Mouse (Mus musculus) neural tube, embryonic 13.5 days (tissue): ENCODE results near the gene 1810030O07Rik. TPM values are rescaled to one million over a fixed set of nuclear protein-coding genes. Genes with fewer than 3 reads are reported as not detected.
A peak's percentile ranks its signal among the peaks of the same experiment; 100 is the strongest.
"Not testable (repeated sequence)": the region's sequence is repeated elsewhere in the genome, so short reads cannot be mapped to it uniquely, and the experiment has no call there.

Experiments used
- ATAC-seq: fragments of 200-750 bp; cut with Nextera tagmentation; 2 replicates; pipeline ENCODE4 v1.8.0; 2017; ENCODE audit warnings: low read depth, mild to moderate bottlenecking, moderate TSS enrichment, moderate library complexity
- H3K27ac ChIP-seq: fragments of 300-500 bp; sonication (generic); replicated peaks from 2 replicates; pipeline ENCODE4 v1.5.1; 2015; ENCODE audit warnings: moderate library complexity, mild to moderate bottlenecking, inconsistent platforms
- H3K27me3 ChIP-seq: fragments of 300-500 bp; sonication (generic); 2 replicates; pipeline ENCODE4 v1.6.1; 2015; ENCODE audit warnings: mild to moderate bottlenecking, inconsistent platforms
- H3K36me3 ChIP-seq: fragments of 300-500 bp; sonication (generic); 2 replicates; pipeline ENCODE4 v1.6.1; 2015; ENCODE audit warnings: mild to moderate bottlenecking, inconsistent platforms
- H3K4me1 ChIP-seq: fragments of 300-500 bp; sonication (generic); replicated peaks from 2 replicates; pipeline ENCODE4 v1.6.1; 2015; ENCODE audit warnings: inconsistent platforms
- H3K4me2 ChIP-seq: fragments of 300-500 bp; sonication (generic); 2 replicates; pipeline ENCODE4 v1.6.1; 2015; ENCODE audit warnings: inconsistent platforms, mild to moderate bottlenecking, moderate library complexity
- H3K4me3 ChIP-seq: fragments of 300-500 bp; sonication (generic); 2 replicates; pipeline ENCODE4 v1.5.1; 2015; ENCODE audit warnings: mild to moderate bottlenecking, inconsistent platforms
- H3K9ac ChIP-seq: fragments of 300-500 bp; sonication (generic); 2 replicates; pipeline ENCODE4 v1.6.1; 2015; ENCODE audit warnings: moderate library complexity, mild to moderate bottlenecking, inconsistent platforms
- H3K9me3 ChIP-seq: fragments of 300-500 bp; sonication (generic); 2 replicates; pipeline ENCODE4 v1.6.1; 2016; ENCODE audit warnings: inconsistent platforms
- WGBS: fragments of 180-500 bp; shearing (Covaris S2); methylation state at CpG from one replicate; pipeline ENCODE4 v1.1.7; 2015; 5-methylcytosine and 5-hydroxymethylcytosine counted together
- polyA plus RNA-seq: library from polyadenylated mRNA; unstranded; fragments of >200 nt; fragmentation: Nextera tagmentation; extraction: Ambion mirVana; gene quantifications from 2 replicates; pipeline ENCODE4 v1.2.1, GENCODE M21; 2015

The 1810030O07Rik gene
- polyA plus RNA-seq: 27.5 and 28.4 TPM in 2 replicates

DNA sequence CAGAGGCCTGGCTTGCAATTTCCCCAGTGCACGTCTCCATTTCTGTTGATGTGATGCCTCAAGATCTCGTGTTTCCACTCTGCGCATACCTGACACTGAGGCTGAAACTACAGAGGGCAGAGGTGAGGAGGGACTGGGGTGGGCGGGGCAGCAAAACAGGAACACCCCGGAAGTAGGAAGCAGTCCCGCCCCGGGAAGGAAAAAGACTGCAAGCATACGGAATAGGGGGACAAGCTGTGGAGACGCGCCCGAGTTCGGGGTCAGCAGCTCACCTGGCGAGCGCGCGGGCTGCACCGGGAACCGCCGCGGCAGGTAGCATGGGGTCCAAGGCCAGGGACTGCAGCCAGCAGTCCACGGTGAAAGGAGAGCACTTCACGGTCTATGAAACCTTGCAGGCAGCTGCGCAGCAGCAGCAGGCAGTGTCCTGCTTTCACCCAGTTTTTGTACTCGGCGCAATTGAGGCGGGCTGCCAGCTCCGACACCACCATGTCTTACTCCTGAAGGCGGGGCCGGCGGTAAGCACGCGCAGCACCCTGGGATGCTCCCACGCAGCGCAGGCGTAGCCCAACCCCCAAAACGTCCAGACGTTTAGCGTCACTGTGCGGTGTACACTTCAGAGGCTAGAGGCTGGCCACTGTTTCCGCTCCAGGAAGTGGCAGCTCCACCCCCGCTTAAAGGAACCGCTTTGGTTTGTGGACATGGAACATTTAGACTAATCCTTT lies at the start of gene 1810030O07Rik:
1810030O07Rik (minus strand) TSS at position 615 of the 722 bp plus-strand sequence.
- peak; percentile 100 for ATAC-seq

DNA sequence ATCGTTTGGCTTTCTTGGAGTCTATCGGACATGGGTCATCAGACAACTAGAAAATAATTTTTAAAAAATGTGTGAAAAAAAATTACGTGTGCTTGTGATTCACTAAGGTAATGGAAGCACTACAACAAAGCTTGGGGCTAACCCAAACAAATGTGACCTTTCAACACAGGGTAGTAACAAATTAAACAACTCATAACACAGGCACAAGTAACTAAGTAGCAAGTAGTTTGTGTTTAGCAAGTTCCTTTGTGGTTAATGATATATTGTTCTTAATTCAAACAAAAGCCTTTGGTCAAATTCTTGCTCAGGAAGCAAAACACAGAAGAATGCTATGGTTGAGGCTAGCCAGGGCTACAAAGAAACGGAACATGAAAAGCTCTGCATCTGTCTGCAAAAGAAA lies 42.6 kb upstream of the 1810030O07Rik start:
- 88% methylated on average over 4 of the region's 4 CpGs for WGBS
- H3K36me3 ChIP-seq: peaks cover 30% of the 10 kb centered on the region; the same call in 1 of the 2 replicates
- H3K4me3 ChIP-seq: no peak overlapping the region
- no peaks in the 10 kb centered on the region for H3K9me3 ChIP-seq
- ATAC-seq: no peak
- H3K9ac ChIP-seq: no peak overlapping the region
- H3K27ac ChIP-seq: no peak overlapping the region
- H3K27me3 ChIP-seq: no peaks in the 10 kb centered on the region
- no peak overlapping the region for H3K4me2 ChIP-seq
- no peaks in the 10 kb centered on the region for H3K4me1 ChIP-seq

More for the DNA sequence above, at the start of gene 1810030O07Rik:
- Histone ChIP-seq H3K4me1 (peaks cover 15% of the 10 kb centered on the region), H3K27me3 (no peaks in the 10 kb centered on the region), H3K9me3 (no peaks in the 10 kb centered on the region), H3K27ac (peak within 1 kb of the TSS; percentile 82), H3K4me2 (peak within 1 kb of the TSS; percentile 61), H3K4me3 (peak within 1 kb of the TSS; percentile 67), H3K36me3 (peaks cover 20% of the 10 kb centered on the region), H3K9ac (peak within 1 kb of the TSS; percentile 80)
- WGBS: 12% methylated on average over 42 of the region's 42 CpGs

DNA sequence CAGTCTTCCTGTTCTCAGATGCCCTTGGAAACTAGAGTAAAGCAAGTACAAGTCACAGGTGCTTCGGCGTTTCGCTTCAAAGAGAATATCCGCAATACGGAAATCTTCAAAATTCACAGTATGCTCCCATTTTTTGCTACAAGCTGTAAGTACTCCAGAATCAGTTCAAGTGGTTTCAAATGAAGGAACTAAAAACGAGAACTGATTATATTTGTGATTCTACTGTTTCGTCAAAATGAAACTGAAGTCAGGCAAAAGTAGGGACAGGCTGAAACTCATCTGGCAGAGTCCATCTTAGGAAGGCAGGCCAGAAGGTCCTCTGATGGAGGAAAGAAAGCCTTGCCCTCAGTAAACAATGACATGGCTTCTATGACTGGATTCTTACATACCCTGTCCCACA lies 40.3 kb upstream of the 1810030O07Rik start:
- no peak overlapping the region for H3K4me3 ChIP-seq
- H3K9me3 ChIP-seq: no peaks in the 10 kb centered on the region
- no peaks in the 10 kb centered on the region for H3K27me3 ChIP-seq
- 93% methylated on average over 7 of the region's 7 CpGs for WGBS
- no peak overlapping the region for H3K9ac ChIP-seq
- peaks cover 30% of the 10 kb centered on the region; the same call in 1 of the 2 replicates for H3K36me3 ChIP-seq
- H3K4me2 ChIP-seq: no peak overlapping the region
- H3K27ac ChIP-seq: no peak overlapping the region
- no peak for ATAC-seq
- no peaks in the 10 kb centered on the region for H3K4me1 ChIP-seq

DNA sequence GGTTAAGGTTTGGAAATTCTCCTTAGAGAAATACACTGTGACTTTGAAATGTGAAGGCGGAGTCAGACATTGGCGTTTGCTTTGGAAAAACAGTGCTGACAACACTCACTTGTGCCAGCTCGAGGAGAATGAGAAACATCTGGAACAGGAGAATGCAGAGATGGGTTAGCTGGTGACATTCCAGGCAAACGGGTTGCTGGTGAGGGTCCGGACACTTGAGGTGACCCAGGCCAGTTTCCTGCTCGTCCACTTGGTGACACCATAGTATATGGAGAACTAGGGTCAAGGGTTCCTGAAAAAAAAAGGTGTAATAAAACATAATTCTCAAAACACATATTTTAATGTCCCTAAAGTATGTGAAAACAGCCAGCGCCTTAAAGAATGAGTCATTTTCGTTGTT lies 13.4 kb upstream of the 1810030O07Rik start:
- Histone ChIP-seq H3K4me2 (no peak overlapping the region), H3K36me3 (peaks cover 19% of the 10 kb centered on the region), H3K9ac (no peak overlapping the region), H3K27me3 (no peaks in the 10 kb centered on the region), H3K9me3 (no peaks in the 10 kb centered on the region), H3K4me3 (no peak overlapping the region), H3K4me1 (no peaks in the 10 kb centered on the region), H3K27ac (no peak overlapping the region)
- ATAC-seq: no peak
- WGBS: 84% methylated on average over 8 of the region's 8 CpGs

DNA sequence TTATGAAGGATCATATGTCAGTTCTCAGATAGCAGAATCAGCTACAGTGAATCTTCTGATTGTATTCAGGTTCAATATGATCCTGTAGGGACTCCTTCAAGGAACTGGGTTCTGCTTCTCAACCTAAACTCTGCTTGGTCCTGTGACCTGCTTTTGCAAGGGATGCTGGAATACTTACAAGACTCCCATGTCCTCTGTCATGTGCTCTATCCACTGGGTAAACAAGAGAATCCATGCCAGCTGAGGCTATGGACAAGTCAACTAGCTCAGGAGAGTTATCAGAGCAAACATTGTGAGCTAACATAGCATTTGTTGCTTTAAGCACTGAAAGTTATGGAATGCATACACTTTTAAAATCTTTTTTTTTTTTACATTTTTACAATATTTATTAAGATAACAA lies 12.6 kb upstream of the 1810030O07Rik start:
- Histone ChIP-seq H3K36me3 (peaks cover 19% of the 10 kb centered on the region), H3K4me2 (no peak overlapping the region), H3K9me3 (no peaks in the 10 kb centered on the region), H3K27ac (no peak overlapping the region), H3K27me3 (no peaks in the 10 kb centered on the region), H3K9ac (no peak overlapping the region), H3K4me3 (no peak overlapping the region), H3K4me1 (no peaks in the 10 kb centered on the region)
- no peak for ATAC-seq

GRCm38 (mm10) chrX:12677396-12677795 lies 3.9 kb upstream of the 1810030O07Rik start:
- Histone ChIP-seq H3K9me3 (no peaks in the 10 kb centered on the region), H3K4me3 (no peak overlapping the region), H3K36me3 (0 out of 2 replicates have a peak, but pooled peaks cover 5% of the 10 kb centered on the region), H3K9ac (no peak overlapping the region), H3K27me3 (no peaks in the 10 kb centered on the region), H3K27ac (no peak overlapping the region), H3K4me1 (peaks cover 13% of the 10 kb centered on the region), H3K4me2 (no peak overlapping the region)
- 30% methylated on average over 6 of the region's 6 CpGs for WGBS
- ATAC-seq: no peak

DNA sequence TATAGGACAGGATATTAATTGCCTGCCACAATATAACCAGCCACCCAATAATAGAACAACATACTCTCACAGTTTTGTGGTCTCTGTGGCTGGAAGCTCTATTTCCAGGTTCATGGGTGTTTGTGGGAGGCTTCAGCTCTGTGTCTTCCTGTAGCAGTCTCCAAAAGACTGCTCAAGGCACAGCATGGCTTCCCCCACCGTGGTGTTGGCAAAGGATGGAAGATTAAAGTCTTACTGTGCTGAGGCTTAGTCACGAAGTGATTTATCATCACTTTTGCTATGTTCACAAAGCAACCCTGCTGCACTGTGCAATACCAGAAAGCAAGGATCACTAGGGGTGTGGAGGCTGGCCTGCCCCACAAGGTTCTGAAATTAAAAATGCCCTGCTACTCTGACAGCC lies 19.6 kb downstream of the 1810030O07Rik start:
- ATAC-seq: no peak
- Histone ChIP-seq H3K4me2 (no peak overlapping the region), H3K9me3 (no peaks in the 10 kb centered on the region), H3K36me3 (peaks cover 40% of the 10 kb centered on the region), H3K4me3 (no peak overlapping the region), H3K27ac (no peak overlapping the region), H3K4me1 (no peaks in the 10 kb centered on the region), H3K9ac (no peak overlapping the region), H3K27me3 (no peaks in the 10 kb centered on the region)
- WGBS: 63% methylated on average over 2 of the region's 2 CpGs

GRCm38 (mm10) chrX:12651906-12652305 lies 21.6 kb downstream of the 1810030O07Rik start:
- 90% methylated on average over 16 of the region's 16 CpGs for WGBS
- no peaks in the 10 kb centered on the region for H3K9me3 ChIP-seq
- H3K4me2 ChIP-seq: no peak overlapping the region
- H3K27ac ChIP-seq: no peak overlapping the region
- H3K27me3 ChIP-seq: no peaks in the 10 kb centered on the region
- H3K36me3 ChIP-seq: peaks cover 32% of the 10 kb centered on the region
- H3K4me1 ChIP-seq: no peaks in the 10 kb centered on the region
- no peak for ATAC-seq
- no peak overlapping the region for H3K9ac ChIP-seq
- H3K4me3 ChIP-seq: no peak overlapping the region

DNA sequence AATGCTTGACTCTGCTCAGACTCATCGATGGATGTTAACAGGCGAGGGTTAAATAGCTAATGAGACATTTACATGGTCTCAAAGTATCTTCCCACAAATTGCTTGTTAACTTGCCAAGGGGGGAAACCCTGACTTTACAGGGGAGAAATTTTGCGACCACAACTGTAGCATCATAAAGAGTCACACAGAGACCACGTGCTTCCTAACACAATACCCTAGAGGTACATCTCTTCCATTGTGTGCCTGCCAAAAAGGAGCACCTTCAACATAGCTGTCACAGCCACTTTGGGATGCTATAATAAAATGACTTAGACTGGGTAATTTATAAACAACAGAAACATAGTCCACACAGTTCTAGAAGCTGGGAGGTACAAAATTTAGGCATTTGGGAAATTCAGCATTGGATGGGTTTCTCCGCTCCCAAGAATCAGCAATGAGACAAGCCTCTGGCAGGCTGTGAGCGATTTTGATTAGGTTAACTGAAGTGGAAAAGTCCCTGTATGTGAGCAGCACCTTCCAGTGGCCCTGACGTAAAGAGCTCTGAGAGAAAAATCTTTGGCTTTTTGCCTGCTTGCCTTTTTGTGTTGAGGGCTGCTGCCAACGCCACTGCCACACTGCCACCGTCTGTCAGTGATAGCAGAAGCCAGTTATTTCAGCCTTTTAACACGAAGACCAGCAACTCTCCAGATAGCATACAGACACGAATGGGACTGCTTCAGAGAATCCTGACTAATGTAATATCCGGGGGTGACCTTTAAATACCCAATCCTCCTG lies 27.8 kb downstream of the 1810030O07Rik start:
- H3K27me3 ChIP-seq: no peaks in the 10 kb centered on the region
- H3K4me1 ChIP-seq: 0 out of 2 replicates have a peak, but pooled peaks cover 5% of the 10 kb centered on the region
- H3K36me3 ChIP-seq: peaks cover 5% of the 10 kb centered on the region; the same call in 1 of the 2 replicates
- no peak overlapping the region for H3K4me2 ChIP-seq
- WGBS: 48% methylated on average over 12 of the region's 12 CpGs
- H3K9me3 ChIP-seq: no peaks in the 10 kb centered on the region
- H3K9ac ChIP-seq: no peak overlapping the region
- no peak overlapping the region; the same call in 1 of the 2 replicates for H3K27ac ChIP-seq
- no peak overlapping the region for H3K4me3 ChIP-seq
- ATAC-seq: peak; percentile 15; the same call in 1 of the 2 replicates

DNA sequence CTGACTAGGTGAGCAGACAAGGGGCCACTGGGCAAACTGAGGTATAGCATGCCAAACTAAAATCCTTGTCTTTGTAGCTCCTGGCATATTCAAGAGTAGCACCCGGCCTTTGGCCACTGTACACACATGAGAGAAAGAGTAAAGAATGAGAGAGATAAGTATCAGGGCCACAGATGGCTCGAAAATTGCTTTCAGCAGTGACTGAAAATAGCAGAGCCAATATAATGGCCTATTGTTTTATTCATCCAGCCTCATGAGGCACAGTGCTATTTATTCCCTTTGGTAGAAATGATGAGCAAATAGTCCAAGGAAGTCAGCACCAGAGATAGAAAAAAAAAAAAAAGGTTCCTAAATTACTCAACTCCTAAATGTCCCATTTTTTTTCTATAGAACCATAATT lies 28.5 kb downstream of the 1810030O07Rik start:
- 0 out of 2 replicates have a peak, but pooled peaks cover 5% of the 10 kb centered on the region for H3K4me1 ChIP-seq
- no peak overlapping the region for H3K4me3 ChIP-seq
- 48% methylated on average over 2 of the region's 2 CpGs for WGBS
- no peak overlapping the region for H3K27ac ChIP-seq
- no peak for ATAC-seq
- no peak overlapping the region for H3K9ac ChIP-seq
- peaks cover 3% of the 10 kb centered on the region; the same call in 1 of the 2 replicates for H3K36me3 ChIP-seq
- H3K27me3 ChIP-seq: no peaks in the 10 kb centered on the region
- H3K9me3 ChIP-seq: no peaks in the 10 kb centered on the region
- no peak overlapping the region for H3K4me2 ChIP-seq

DNA sequence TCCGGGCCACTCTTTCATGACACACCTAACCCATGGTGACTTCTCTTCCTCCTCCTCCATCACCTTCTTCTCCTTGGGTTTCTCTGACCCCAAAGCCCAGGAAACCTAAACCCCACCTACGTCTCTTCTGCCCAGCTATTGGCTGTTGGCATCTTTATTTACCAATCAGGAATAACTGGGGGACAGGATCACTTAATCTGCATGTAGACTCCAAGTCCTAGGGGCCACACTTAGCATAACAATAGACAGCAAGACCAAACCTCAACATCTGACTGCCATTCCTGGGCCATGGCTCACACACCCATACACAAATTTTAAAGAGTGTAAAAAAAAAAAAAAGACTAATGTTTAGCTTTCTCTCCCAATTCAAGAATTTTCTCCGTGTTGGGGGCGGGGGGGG lies 48.3 kb downstream of the 1810030O07Rik start:
- Histone ChIP-seq H3K4me3 (no peak overlapping the region), H3K27me3 (no peaks in the 10 kb centered on the region), H3K4me1 (no peaks in the 10 kb centered on the region), H3K9ac (no peak overlapping the region), H3K27ac (no peak overlapping the region), H3K4me2 (no peak overlapping the region), H3K9me3 (no peaks in the 10 kb centered on the region), H3K36me3 (no peaks in the 10 kb centered on the region)
- no peak for ATAC-seq
- WGBS: 74% methylated on average over 4 of the region's 4 CpGs

- not testable (repeated sequence) for H3K4me3 ChIP-seq, H3K9ac ChIP-seq, H3K4me1 ChIP-seq, H3K9me3 ChIP-seq, H3K27ac ChIP-seq, H3K4me2 ChIP-seq, ATAC-seq, H3K27me3 ChIP-seq
- peaks cover 37% of the 10 kb centered on the region for H3K36me3 ChIP-seq
- WGBS: 86% methylated on average over 1 of the region's 1 CpGs
These were observed 61.1 kb downstream of the 1810030O07Rik start for GRCm38 (mm10) chrX:12612360-12612759.
